Mouse (Mus musculus) kidney, adult 2 months (tissue): ENCODE measurements around the gene Eef1a2.

Experiments
- CTCF ChIP-seq: fragments of 200-500 bp; conservative IDR thresholded peaks from 2 replicates; pipeline ENCODE4 v1.5.1; 2011; ENCODE audit warnings: low read depth, mild to moderate bottlenecking, control low read depth, low read length, moderate library complexity, mixed read lengths; ENCODE audit not compliant: insufficient read depth, insufficient read length
- POLR2A ChIP-seq: fragments of 200-500 bp; IDR thresholded peaks from one replicate; pipeline ENCODE4 v1.6.1; 2011; ENCODE audit warnings: low read depth, low read length, control low read depth

DNA sequence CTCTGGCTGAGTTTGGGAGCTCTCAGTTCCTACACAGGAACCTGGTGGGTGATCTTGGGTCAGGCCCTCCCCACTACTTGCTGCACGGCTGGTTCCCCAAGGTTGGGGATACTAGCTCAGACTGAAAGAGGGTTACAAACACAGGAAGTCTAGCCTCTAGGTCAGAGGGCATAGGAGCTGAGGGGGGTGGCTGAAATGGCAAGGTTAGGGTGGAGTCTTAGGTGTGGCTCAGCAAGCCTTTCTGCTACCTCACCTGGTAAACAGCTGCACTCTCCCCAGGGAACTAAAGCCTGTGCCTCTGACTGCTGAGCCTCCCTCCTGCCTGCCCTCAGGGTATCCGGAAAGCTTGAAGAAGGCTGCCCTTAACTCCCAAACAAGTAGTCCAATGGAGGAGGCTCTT, 31.9 kb upstream of the Eef1a2 start:
- TF ChIP-seq CTCF (no peak), POLR2A (no peak)
